Mouse (Mus musculus) liver, adult (tissue): ENCODE results near the gene Sdf4.

Experiments used
- GATA4 ChIP-seq: IDR thresholded peaks from 2 replicates; pipeline ENCODE4 v1.6.1; 2014; ENCODE audit warnings: mild to moderate bottlenecking, low read length; ENCODE audit not compliant: insufficient replicate concordance

Sdf4 gene

DNA sequence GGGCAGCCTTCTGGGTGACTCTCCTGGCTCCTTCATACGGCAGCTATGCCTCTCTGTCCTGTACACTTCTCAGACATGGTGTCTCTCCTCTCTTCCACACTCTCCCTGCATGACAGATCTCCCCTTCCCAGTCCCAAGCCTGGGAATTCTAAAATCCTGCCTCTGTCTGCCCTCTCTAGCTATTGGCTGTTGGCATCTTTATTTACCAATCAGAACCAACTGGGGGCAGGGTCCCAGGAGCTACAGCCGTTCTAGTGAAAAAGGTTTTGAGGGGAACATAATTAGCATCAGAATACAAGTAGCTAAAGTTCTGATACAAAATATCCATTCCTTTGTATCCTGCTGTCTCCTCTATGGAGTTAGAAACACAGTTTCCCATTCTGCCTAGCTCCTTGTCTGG is 8.9 kb upstream of the Sdf4 start:
- TF ChIP-seq GATA4 = no peak

DNA sequence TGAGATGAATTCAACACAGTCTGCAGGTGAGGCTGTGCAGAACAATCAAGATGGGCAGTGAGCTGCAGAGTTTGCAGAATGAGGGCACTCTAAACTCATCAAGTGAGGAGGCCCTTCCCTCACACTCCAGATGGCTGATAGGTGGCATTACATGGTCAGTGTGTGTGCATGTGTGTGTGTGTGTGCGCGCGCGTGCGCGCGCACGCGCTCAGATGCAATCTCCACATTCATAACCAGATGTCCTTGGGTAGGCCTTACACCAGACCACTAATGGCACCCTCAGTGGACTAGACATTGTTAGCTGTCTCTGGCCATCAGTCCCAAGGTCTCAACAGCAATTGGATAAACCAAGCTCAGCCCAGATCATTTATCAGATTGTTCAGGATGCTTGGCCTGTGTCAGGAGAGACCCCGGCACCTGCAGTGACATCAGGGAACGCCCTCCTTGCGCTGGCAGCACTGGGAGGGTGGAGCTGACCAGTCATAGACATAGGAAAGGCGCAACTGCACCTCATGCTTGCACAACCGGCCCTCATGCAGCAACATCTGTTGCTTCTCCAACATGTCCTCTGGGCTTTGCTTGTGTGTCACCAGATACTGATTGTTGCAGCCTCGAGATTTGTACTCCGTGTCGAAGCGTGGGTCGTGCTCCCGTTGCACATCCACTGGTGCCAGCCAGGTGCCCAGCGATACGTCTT is 1.3 kb upstream of the Sdf4 start:
- no peak for TF ChIP-seq GATA4

DNA sequence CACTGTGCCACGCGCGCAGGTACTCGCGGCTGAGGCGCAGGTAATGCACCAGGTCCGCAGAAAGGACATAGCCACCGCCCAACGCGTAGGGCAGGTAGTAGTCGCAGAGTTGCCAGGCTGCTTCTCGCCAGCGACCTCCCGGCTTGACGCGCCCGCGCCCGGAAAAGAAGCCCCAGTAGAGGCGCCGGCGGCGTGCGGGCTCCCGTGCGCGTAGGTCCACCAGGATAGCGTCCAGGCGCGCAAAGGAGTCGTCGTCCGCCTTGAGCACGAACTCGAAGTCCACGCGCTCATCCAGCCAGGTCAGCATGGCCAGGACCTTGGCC is 803 bp upstream of the Sdf4 start:
- no peak for TF ChIP-seq GATA4

DNA sequence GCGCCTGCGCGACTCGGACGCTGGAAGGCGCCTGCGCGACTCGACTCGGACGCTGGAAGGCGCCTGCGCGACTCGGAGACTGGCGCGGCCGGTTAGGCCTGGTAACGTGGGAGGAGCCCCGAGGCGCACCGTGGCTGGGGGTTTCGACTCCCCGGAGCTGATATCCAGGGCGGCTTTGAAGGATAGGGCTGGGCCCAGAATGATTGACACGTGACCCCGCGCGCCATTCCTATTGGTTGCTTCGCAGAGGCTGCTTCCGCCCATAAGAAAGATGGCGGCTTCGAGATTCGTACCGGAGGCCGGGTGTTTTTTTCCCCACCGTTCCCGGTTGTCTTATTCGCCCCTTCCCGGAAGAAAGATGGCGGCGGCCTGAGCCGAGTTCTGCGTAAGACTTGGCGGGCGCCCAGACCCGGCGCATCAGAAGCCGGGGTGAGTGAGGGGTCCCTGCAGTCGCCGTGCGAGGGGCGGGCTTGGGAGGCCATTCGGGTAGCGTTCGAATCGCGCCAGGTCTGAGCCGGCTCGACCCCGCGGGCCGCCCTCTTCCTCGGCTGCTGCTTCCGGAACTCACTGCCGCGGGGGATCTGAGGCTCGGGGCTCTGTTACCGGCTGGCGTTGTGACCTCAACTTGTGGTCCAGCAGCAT is 355 bp downstream of the Sdf4 start:
- no peak for TF ChIP-seq GATA4

DNA sequence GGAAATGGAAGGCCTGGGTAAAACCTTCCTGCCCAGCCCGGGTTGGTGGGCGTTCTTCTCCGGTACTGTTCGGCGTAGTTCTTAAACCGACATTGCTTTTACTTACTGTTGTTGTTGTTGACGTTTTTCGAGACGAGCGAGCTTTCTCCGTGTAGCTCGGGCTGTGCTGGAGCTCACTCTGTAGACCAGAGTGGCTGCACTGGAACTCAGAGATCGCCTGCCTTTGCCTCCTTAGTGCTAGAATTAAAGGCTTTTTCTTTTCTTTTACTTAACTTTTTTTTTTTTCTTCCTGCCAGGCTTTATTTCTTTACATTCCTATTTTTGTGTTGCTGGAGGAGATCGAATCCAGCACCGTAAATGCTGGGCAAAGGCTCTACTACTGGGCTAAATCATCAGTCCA is 934 bp downstream of the Sdf4 start:
- TF ChIP-seq GATA4 = no peak

DNA sequence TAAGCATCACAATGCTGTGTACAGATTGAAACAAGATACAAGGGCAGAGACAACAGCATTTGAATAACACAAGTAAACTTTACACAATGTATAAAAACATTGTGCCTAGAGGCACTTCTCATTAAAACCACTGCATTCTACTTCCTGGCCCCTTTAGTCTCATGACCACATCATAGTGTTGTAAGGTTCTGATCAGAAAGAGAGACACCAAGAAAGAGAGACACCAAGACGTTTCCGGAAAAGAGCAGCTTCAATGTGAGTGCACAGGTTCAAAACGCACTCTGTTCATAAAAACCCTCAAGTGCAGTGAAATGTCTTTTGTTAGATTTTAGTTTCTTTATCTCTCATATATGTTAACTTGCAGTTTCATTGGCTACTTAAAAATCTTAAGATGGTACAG is 11.4 kb downstream of the Sdf4 start:
- TF ChIP-seq GATA4 = no peak

DNA sequence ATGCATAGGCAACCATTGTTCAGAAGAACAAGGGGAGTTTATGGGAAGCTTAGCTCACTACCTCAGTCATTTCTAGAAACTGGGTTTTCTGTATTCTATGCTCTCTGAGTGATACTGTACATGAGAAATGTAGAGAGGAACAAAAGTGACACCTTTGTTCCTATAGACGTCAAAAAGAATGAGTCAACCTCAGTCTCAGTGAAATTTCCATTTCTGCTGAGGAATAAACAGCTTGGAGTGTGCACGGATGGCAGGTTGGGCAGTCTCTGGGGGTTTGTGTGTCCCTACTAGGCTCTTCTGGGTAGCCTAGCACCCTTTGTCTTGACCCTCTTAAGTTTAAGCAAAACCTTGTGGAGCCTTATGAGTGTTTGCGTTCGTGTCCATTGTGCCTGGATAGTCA is 15.7 kb downstream of the Sdf4 start:
- no peak for TF ChIP-seq GATA4

DNA sequence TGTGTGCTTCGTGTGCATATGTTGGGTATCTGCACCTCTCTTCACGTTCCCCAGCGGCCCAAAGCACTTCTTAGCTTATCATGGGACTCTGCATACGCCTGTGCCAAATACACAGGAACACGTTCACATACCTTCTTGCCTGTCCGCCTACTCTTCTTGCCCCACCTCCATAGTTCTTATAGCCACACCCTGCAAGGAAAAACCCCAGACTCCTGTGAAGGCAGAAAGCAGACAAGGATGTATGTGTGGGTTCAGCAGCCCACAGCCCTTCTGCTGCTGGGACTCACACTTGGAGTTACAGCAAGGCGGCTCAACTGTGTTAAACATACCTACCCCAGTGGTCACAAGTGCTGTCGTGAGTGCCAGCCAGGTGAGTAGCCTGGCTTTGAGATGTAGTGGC is 21.0 kb downstream of the Sdf4 start, which contains the start of gene Tnfrsf4:
Gene Tnfrsf4, plus strand, starts transcription at position 207 of the 400 bp plus-strand sequence.
- no peak for TF ChIP-seq GATA4

DNA sequence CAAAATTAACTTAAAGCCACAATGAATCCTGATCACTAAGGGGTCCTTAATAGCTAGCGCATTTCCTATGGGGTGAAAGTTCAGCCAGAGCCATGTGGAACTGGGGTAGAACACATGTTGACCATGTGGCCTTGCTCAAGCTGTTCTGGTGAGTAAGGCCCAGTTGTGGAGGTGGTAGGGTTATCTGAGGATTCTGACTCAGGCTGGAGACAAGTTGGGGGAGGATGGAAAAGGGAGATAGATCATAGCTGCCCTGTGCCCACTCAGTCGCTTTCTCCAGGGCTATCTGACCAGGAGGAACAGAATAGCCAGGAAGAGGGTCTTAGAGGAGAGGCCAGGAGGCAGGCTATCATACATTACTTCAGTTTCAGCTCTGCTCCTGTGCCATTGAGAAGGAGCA is 21.8 kb downstream of the Sdf4 start:
- no peak for TF ChIP-seq GATA4

DNA sequence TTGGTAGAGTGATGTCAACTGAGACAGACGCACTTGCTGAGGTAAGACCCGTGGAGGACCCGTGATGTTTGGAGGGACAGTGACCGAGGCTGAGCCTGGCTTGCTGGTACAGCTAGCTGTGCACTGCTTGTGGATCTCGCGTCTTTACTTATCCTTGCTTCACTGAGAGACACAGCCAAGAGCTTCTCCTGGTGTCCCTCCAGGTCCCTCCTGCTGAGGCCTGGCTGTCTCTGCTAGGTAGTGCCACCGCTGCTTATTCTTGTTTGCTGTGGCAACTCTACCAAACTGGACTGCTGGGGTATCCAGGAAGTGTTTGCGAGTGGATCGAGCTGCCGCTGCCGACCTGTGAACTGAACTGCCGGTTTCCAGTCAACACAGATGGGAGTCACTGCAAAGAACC is 27.1 kb downstream of the Sdf4 start:
- no peak for TF ChIP-seq GATA4

DNA sequence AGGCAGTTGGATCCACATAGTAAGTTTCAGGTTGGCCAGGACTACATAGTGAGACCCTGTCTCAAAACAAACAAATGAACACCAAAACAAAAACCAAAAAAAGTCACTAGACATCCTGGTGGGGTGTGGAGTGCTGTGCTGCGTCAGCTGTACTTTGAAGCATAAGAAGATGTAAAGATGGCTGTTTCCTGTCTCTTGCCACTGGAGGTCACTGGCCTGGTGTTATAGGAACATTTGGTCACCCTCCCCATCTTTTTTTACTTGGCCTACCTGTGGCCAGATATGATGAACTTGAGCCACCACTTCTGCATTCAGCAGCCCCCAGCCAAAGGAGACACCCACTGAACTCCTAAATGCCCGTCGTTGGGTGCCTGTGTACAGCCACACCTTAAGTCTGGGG is 28.7 kb downstream of the Sdf4 start:
- no peak for TF ChIP-seq GATA4

DNA sequence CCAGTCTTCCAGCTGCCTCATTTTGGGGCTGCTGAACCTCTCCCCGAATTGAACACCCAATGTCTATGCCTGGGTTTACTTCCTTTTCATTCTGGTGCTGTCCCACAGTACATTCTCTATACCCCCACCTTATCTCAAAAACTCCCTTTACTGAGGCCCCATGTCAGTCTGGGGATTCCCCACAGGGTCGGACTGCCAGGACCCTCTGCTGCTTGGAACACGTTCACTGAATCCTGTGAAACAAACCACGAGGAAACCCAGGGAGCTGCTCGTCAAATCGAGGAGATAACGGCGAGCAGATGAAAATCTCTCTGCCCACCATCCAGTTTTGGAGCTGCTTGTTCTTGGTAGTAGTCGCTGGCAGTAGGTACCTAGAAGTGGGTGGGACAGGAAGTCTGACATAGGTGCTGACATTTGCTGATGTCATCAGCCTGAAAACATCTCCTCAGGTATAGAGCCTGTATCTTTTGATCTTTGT is 29.3 kb downstream of the Sdf4 start:
- TF ChIP-seq GATA4 = no peak

DNA sequence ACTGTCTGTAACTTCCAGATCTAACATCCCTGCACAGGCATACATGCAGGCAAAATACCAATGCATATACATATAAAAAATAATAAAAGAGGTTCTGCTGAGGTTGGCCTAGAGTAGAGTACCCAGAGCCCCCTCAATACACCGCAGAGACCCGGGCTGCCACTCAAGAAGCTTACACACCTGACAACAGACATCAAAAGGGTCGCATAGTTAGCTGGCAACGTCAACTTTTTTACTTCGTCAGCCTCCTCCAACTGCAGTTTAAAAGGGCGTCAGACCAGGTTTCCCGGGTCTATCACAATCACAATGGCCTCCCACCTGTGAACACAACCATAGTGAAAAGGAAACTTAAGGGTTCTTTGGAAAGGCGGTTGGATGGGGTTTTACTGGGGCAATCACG is 30.8 kb downstream of the Sdf4 start:
- TF ChIP-seq GATA4 = no peak

DNA sequence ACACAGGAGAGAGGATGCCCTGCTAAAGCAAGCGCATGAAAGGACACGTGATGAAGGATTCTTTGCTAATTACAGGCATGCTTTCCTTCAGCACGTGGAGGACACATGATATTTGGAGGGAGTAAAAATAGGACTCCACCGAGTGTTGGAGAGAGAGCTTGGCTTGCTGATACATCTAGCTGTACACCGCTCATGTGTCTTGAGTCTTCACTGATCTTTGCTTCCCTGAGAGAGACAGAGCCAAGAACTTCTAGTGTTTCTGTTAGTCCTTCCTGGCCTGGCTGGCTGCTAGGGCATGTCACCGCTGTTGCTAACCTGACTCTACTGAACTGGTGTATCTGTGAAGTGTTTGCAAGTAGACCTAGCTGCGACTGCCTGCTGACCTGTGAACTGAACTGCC is 31.5 kb downstream of the Sdf4 start:
- no peak for TF ChIP-seq GATA4

DNA sequence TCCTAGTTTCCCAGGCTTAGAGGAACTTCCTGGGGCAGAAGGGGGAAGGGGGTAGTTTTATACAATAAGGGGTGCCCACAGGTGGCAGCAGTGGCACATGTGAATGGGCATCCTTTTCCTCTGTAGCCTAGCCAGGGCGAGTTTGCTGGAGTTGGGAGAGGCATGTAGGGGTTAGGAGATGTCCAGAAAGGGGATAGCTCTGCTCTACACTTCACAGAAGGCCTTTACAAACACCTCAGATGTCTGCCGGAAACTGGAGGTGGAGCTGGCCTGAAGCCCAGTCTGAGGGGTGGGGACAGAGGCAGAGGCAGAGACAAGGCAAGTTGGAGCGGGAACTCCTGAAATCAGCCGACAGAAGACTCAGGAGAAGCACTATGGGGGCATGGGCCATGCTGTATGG is 33.3 kb downstream of the Sdf4 start, which contains the start of gene Tnfrsf18:
Gene Tnfrsf18, plus strand, starts transcription at position 152 of the 400 bp plus-strand sequence.
- no peak for TF ChIP-seq GATA4

DNA sequence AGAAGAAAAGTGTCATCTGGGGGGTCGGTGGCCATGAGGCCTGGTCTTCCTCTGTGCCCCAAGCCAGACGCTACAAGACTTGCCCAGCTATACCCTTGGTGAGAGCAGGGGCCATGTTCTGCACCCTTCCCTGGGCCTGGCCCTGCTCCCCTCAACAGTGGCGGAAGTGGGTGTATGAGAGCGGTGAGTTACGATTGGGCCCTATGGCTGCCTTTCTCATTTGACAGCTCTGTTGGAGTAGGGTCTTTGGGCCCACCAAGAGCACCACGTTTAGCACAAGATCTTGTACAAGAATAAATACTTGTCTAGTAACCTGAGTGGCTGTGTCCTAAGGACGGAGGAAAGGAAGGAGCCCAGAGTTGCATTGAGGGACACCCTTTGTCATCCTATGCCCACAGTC is 35.9 kb downstream of the Sdf4 start:
- TF ChIP-seq GATA4 = no peak

DNA sequence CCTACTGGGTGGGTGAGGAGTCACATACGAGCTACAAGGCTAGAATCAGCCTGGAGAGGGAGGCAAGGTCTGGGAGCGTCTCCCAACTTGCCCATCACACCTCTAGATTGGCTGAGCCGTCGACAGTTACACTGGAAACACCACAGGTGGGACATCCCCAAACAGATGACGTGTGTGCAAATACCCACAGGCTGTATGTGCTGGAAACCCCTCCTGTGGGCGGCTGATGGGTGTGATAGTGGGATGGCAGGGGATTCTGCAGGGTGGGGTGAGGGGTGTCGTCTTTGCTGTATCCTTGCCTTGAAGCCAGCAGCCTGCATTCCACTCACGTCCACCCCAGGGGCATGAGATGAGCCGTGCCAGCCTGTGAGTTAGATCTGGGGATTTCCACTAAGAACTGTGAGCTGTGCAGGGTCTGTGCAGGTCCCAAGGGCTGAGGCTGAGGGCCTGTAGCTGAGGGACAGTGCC is 38.0 kb downstream of the Sdf4 start:
- no peak for TF ChIP-seq GATA4
